Comparison of ENCODE assay signal across 13 mouse cellular contexts in the genomic region with DNA sequence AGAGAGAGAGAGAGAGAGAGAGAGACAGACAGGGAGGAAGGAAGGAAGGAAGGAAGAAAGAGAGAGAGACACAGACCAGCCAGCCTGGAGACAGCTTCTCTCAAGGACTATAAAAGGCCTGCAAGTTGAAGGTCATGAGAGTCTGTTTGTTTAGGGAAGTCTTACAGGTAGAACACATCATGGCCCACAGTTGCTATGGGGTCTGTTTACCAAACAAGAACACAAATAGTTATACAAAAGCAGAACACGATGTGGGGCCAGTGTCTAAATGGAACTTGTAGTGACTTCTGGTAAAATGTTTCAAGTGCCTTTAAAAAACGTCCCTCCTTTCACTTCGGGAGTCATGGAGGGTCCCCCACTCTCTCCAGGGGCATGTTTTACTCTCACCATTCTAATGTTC.
DNase-seq lines count a peak whose midpoint lies in the region; ATAC-seq and TF ChIP-seq lines count a peak whose summit lies in the region.
"Had no signal": no experiment of that assay in that cellular context is flagged by ENCODE, and none has a peak within 500 bp of the region (broad histone marks: within the 10 kb centered on the region; RNA-seq: fewer than 3 reads in every experiment).

No protein-coding gene starts in this region.

- H3K9me3 ChIP-seq in hindbrain, embryonic 10.5 days, result no peaks in the 10 kb centered on the region
- no peaks in the 10 kb centered on the region for H3K9me3 ChIP-seq in hindbrain, embryonic 16.5 days (ENCODE audit: control insufficient read depth, low read length)
- H3K9me3 ChIP-seq in forebrain, embryonic 12.5 days, result no peaks in the 10 kb centered on the region
- H3K9me3 ChIP-seq: intestine, embryonic 15.5 days; liver, embryonic 13.5 days had no signal

- no peak for TF ChIP-seq POLR2A in myocyte (IDR thresholded peaks at IDR 0.05; ENCODE audit: insufficient read length, low read depth)

- 0 out of 2 replicates have a peak overlapping the region, but pooled peaks have one; percentile 12 for H3K27ac ChIP-seq in hindbrain, embryonic 10.5 days
- no peak overlapping the region for H3K27ac ChIP-seq in hindbrain, embryonic 16.5 days (ENCODE audit: low read depth, low read length)
- H3K27ac ChIP-seq in forebrain, embryonic 12.5 days, result no peak overlapping the region
- H3K27ac ChIP-seq: intestine, embryonic 15.5 days; kidney, postnatal 0 days; liver, embryonic 13.5 days had no signal

- ATAC-seq in hindbrain, embryonic 16.5 days, result no peak
- peak; percentile 36; the same call in 1 of the 2 replicates for ATAC-seq in common myeloid progenitor, adult 5-6 weeks (replicated peaks; ENCODE audit: low read depth, poor library complexity, severe bottlenecking)
- ATAC-seq in forebrain, embryonic 12.5 days (ENCODE audit: low FRiP score), result no peak
- ATAC-seq: intestine, embryonic 15.5 days had no signal

- no peak overlapping the region for H3K9ac ChIP-seq in hindbrain, embryonic 16.5 days (ENCODE audit: low read depth, low read length)
- H3K9ac ChIP-seq in forebrain, embryonic 12.5 days, result no peak overlapping the region
- H3K9ac ChIP-seq: intestine, embryonic 15.5 days; liver, embryonic 13.5 days had no signal

- H3K79me2 ChIP-seq in myocyte (ENCODE audit: control insufficient read depth, insufficient read depth), result peaks cover 60% of the 10 kb centered on the region

- no peak overlapping the region for H3K4me2 ChIP-seq in hindbrain, embryonic 16.5 days (ENCODE audit: low read length)
- peak overlapping the region; percentile 20 for H3K4me2 ChIP-seq in myocyte (ENCODE audit: low read depth)
- no peak overlapping the region for H3K4me2 ChIP-seq in forebrain, embryonic 12.5 days
- H3K4me2 ChIP-seq: intestine, embryonic 15.5 days; liver, embryonic 13.5 days had no signal

- peaks cover 44% of the 10 kb centered on the region for H3K4me1 ChIP-seq in hindbrain, embryonic 10.5 days (replicated peaks)
- H3K4me1 ChIP-seq in hindbrain, embryonic 16.5 days (ENCODE audit: control insufficient read depth, insufficient read depth, low read depth, low read length), result peaks cover 6% of the 10 kb centered on the region; the same call in 1 of the 2 replicates
- peaks cover 40% of the 10 kb centered on the region for H3K4me1 ChIP-seq in forebrain, embryonic 12.5 days

- no peak for DNase-seq in hindbrain, embryonic 10.5 days (ENCODE audit: low spot score)
- peak; percentile 66 for DNase-seq in CD4-positive helper T cell, adult 2 months (ENCODE audit: low read depth, low spot score)
- DNase-seq in cerebellum, adult 9-10 months, result no peak
- DNase-seq: embryo, embryonic 11 days; layer of hippocampus, adult 9-11 months; liver, embryonic 13.5 days had no signal

- peaks cover 2% of the 10 kb centered on the region; the same call in 1 of the 2 replicates for H3K36me3 ChIP-seq in hindbrain, embryonic 10.5 days
- no peaks in the 10 kb centered on the region for H3K36me3 ChIP-seq in hindbrain, embryonic 16.5 days (ENCODE audit: control insufficient read depth, insufficient read depth, low read length)
- H3K36me3 ChIP-seq in myocyte (ENCODE audit: control insufficient read depth, insufficient read depth), result no peaks in the 10 kb centered on the region
- no peaks in the 10 kb centered on the region for H3K36me3 ChIP-seq in forebrain, embryonic 12.5 days (replicated peaks)
- H3K36me3 ChIP-seq: intestine, embryonic 15.5 days; liver, embryonic 13.5 days had no signal

- H3K27me3 ChIP-seq in hindbrain, embryonic 10.5 days (ENCODE audit: insufficient read depth, poor library complexity, severe bottlenecking), result no peaks in the 10 kb centered on the region
- 0 out of 2 replicates have a peak, but pooled peaks cover 2% of the 10 kb centered on the region for H3K27me3 ChIP-seq in hindbrain, embryonic 16.5 days (replicated peaks; ENCODE audit: control insufficient read depth, insufficient read depth, low read length)
- H3K27me3 ChIP-seq in myocyte (ENCODE audit: control insufficient read depth, insufficient read depth, insufficient read length), result no peaks in the 10 kb centered on the region
- 0 out of 2 replicates have a peak, but pooled peaks cover 4% of the 10 kb centered on the region for H3K27me3 ChIP-seq in forebrain, embryonic 12.5 days
- H3K27me3 ChIP-seq: intestine, embryonic 15.5 days; liver, embryonic 13.5 days had no signal

- no peak overlapping the region for H3K4me3 ChIP-seq in hindbrain, embryonic 10.5 days
- H3K4me3 ChIP-seq in hindbrain, embryonic 16.5 days (ENCODE audit: low read length), result no peak overlapping the region
- H3K4me3 ChIP-seq in myocyte, result no peak overlapping the region
- no peak overlapping the region for H3K4me3 ChIP-seq in forebrain, embryonic 12.5 days (replicated peaks)
- H3K4me3 ChIP-seq: erythroblast, embryonic 14.5 days; intestine, embryonic 15.5 days; liver, embryonic 13.5 days had no signal

- H3ac ChIP-seq in myocyte (ENCODE audit: control insufficient read depth, insufficient read length), result no peak overlapping the region

- 82% methylated on average over 3 of the region's 3 CpGs for WGBS in hindbrain, embryonic 10.5 days
- 77% methylated on average over 3 of the region's 3 CpGs for WGBS in hindbrain, embryonic 16.5 days
- WGBS in forebrain, embryonic 12.5 days, result 76% methylated on average over 3 of the region's 3 CpGs

TF ChIP-seq in myocyte, 11 proteins besides CTCF, POLR2A, EP300 and RAD21:
- no peak for TF ChIP-seq MAX (IDR thresholded peaks at IDR 0.05; ENCODE audit: low read depth)
- no peak for TF ChIP-seq TCF12 (IDR thresholded peaks at IDR 0.05; ENCODE audit: insufficient read depth, poor library complexity, severe bottlenecking)
- no peak for TF ChIP-seq MYOG (IDR thresholded peaks at IDR 0.05; ENCODE audit: control insufficient read depth in 1 of 3, insufficient read depth in 1 of 3, insufficient read length in 2 of 3, low read depth in 2 of 3)
- no peak for TF ChIP-seq TCF3 (IDR thresholded peaks at IDR 0.05; ENCODE audit: insufficient read length, low read depth)
